Mouse (Mus musculus) MEL (cell line): ENCODE results near the gene Oit1.

Experiments used
- CTCF ChIP-seq, 3 experiments: IDR thresholded peaks in 2 of 3; conservative IDR thresholded peaks in 1 of 3; 2 replicates each; pipeline ENCODE4 v1.5.1; 2011 to 2012; ENCODE audit warnings: low read length in 3 of 3, low read depth in 2 of 3, mild to moderate bottlenecking in 2 of 3, improper control_type of control experiment in 1 of 3, inconsistent platforms in 1 of 3, mixed read lengths in 1 of 3, moderate library complexity in 1 of 3; ENCODE audit not compliant: control insufficient read depth in 1 of 3, insufficient read depth in 1 of 3, poor library complexity in 1 of 3, severe bottlenecking in 1 of 3
- POLR2AphosphoS5 ChIP-seq: IDR thresholded peaks from 2 replicates; pipeline ENCODE4 v1.6.1; 2012; ENCODE audit warnings: low read depth, borderline replicate concordance, mild to moderate bottlenecking, inconsistent platforms, low read length, moderate library complexity, mixed read lengths

DNA sequence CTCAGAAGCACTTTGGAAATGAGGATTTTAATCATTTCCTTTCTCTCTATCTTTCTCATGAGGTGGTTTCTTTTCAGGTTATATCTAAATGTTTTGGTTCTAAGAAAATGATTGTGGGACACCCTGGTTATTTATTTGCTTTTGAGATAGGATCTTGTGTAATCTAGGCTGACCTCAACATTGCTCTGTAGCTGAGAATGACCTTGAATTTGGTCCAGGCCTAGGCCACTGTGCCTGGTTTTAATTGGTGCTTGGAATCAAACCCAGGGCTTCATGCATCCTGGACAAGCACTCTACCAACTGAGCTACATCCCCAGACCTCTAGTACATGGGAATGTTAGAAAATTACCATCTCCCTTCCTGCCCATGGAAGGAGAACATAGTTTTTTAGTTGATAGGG is 74.5 kb downstream of the Oit1 start:
- no peak for TF ChIP-seq CTCF (IDR thresholded peaks at IDR 0.05 in 2 of 3, conservative IDR thresholded peaks at IDR 0.05 in 1 of 3; ENCODE audit: control insufficient read depth in 1 of 3, insufficient read depth in 1 of 3, low read depth in 2 of 3, low read length in 3 of 3, poor library complexity in 1 of 3, severe bottlenecking in 1 of 3)
- no peak for TF ChIP-seq POLR2AphosphoS5
